Comparison of ENCODE assay signal across 21 mouse cellular contexts in genomic region chr12:73558525-73559195, GRCm38 (mm10). TPM values are rescaled to one million over a fixed set of nuclear protein-coding genes. Genes with fewer than 3 reads are reported as not detected.
DNase-seq lines count a peak whose midpoint lies in the region; ATAC-seq lines count a peak whose summit lies in the region.
"Had no signal": no experiment of that assay in that cellular context is flagged by ENCODE, and none has a peak within 500 bp of the region (broad histone marks: within the 10 kb centered on the region; RNA-seq: fewer than 3 reads in every experiment).

No protein-coding gene starts in this region.

- H3K36me3 ChIP-seq in limb, embryonic 13.5 days: no peaks in the 10 kb centered on the region
- H3K36me3 ChIP-seq in limb, embryonic 10.5 days: no peaks in the 10 kb centered on the region
- H3K36me3 ChIP-seq in hindbrain, embryonic 13.5 days: no peaks in the 10 kb centered on the region
- H3K36me3 ChIP-seq: embryonic facial prominence, embryonic 13.5 days; heart, embryonic 12.5 days had no signal

- ATAC-seq in limb, embryonic 13.5 days (ENCODE audit: low FRiP score, low read depth): peak; percentile 12; the same call in 1 of the 2 replicates
- no peak for ATAC-seq in hindbrain, embryonic 13.5 days (ENCODE audit: low FRiP score)
- ATAC-seq: activated CD4-positive, CD25-positive, alpha-beta regulatory T cell, adult 4 months; hindbrain, embryonic 16.5 days; midbrain, embryonic 16.5 days; Patski had no signal

- no peaks in the 10 kb centered on the region for H3K9me3 ChIP-seq in limb, embryonic 13.5 days
- no peaks in the 10 kb centered on the region for H3K9me3 ChIP-seq in limb, embryonic 10.5 days (replicated peaks)
- H3K9me3 ChIP-seq in hindbrain, embryonic 13.5 days: no peaks in the 10 kb centered on the region
- H3K9me3 ChIP-seq: embryonic facial prominence, embryonic 13.5 days had no signal

- H3K9ac ChIP-seq in limb, embryonic 13.5 days: no peak overlapping the region
- H3K9ac ChIP-seq in hindbrain, embryonic 13.5 days: no peak overlapping the region
- H3K9ac ChIP-seq: embryonic facial prominence, embryonic 13.5 days; heart, embryonic 12.5 days; liver, embryonic 14.5 days had no signal

- DNase-seq in limb, embryonic 10.5 days (ENCODE audit: low spot score): no peak
- DNase-seq in layer of hippocampus, adult 8-10 months (ENCODE audit: low spot score in 2 of 2): peak; percentile 27 to 45
- DNase-seq in left cerebral cortex, postnatal 25 days (ENCODE audit: low spot score in 2 of 2): peak; percentile 26 to 89
- no peak for DNase-seq in adrenal gland, postnatal 36 days
- DNase-seq in cerebellum, adult 8-10 months: no peak
- DNase-seq: adrenal gland, postnatal 25 days; cerebellum, adult 9-11 months; kidney, adult 18-20 months; kidney, postnatal 14 days; lung, postnatal 14 days; thymus, adult 2 months had no signal

- no peaks in the 10 kb centered on the region for H3K4me1 ChIP-seq in limb, embryonic 13.5 days
- H3K4me1 ChIP-seq in limb, embryonic 10.5 days: 0 out of 2 replicates have a peak, but pooled peaks cover 2% of the 10 kb centered on the region
- H3K4me1 ChIP-seq in hindbrain, embryonic 13.5 days (replicated peaks): no peaks in the 10 kb centered on the region
- H3K4me1 ChIP-seq: embryonic facial prominence, embryonic 13.5 days; heart, embryonic 12.5 days had no signal

- intact Hi-C loops in left cerebral cortex, postnatal 25 days (cut with DNase I): loop anchor here (2.0 kb wide), 1 partner anchor 52 kb away; no protein-coding TSS in a partner anchor

- 81% methylated on average over 20 of the region's 20 CpGs for WGBS in limb, embryonic 13.5 days
- WGBS in limb, embryonic 10.5 days: 93% methylated on average over 20 of the region's 20 CpGs
- 92% methylated on average over 20 of the region's 20 CpGs for WGBS in hindbrain, embryonic 13.5 days

- H3K4me2 ChIP-seq in limb, embryonic 13.5 days (replicated peaks): no peak overlapping the region
- no peak overlapping the region for H3K4me2 ChIP-seq in hindbrain, embryonic 13.5 days
- H3K4me2 ChIP-seq: embryonic facial prominence, embryonic 13.5 days; heart, embryonic 12.5 days had no signal

- no peak overlapping the region for H3K27ac ChIP-seq in limb, embryonic 13.5 days
- H3K27ac ChIP-seq in limb, embryonic 10.5 days: no peak overlapping the region
- no peak overlapping the region for H3K27ac ChIP-seq in hindbrain, embryonic 13.5 days
- H3K27ac ChIP-seq: embryonic facial prominence, embryonic 13.5 days; liver, embryonic 14.5 days had no signal

- H3K4me3 ChIP-seq in limb, embryonic 13.5 days: no peak overlapping the region
- H3K4me3 ChIP-seq in limb, embryonic 10.5 days: no peak overlapping the region
- no peak overlapping the region for H3K4me3 ChIP-seq in hindbrain, embryonic 13.5 days
- H3K4me3 ChIP-seq: embryonic facial prominence, embryonic 13.5 days; heart, embryonic 12.5 days; megakaryocyte, embryonic 14.5 days had no signal

- peaks cover 11% of the 10 kb centered on the region; the same call in 1 of the 2 replicates for H3K27me3 ChIP-seq in limb, embryonic 13.5 days
- no peaks in the 10 kb centered on the region for H3K27me3 ChIP-seq in limb, embryonic 10.5 days (ENCODE audit: low read depth, poor library complexity, severe bottlenecking)
- H3K27me3 ChIP-seq in hindbrain, embryonic 13.5 days: 0 out of 2 replicates have a peak, but pooled peaks cover 4% of the 10 kb centered on the region
- H3K27me3 ChIP-seq: embryonic facial prominence, embryonic 13.5 days; heart, embryonic 12.5 days had no signal

RNA-seq across cellular contexts. Expression of gene Tmem30b, which starts 12.5 kb away (rescaled TPM):
- 18.2 and 19.2 TPM in 2 replicates for polyA plus RNA-seq in limb, embryonic 13.5 days (2015; fragmentation: Nextera tagmentation; extraction: Ambion mirVana)
- 9.1 and 15.7 TPM in 2 replicates for polyA plus RNA-seq in limb, embryonic 10.5 days (2016; fragmentation: Nextera tagmentation; extraction: Ambion mirVana)
- under 1 TPM in 1 of 4 experiments, not detected in 3; 0.11 TPM for total RNA-seq in layer of hippocampus, adult 8-10 months (2022)
- not detected for total RNA-seq in left cerebral cortex, postnatal 25 days (2021)
- total RNA-seq in adrenal gland, postnatal 36 days (2021): under 1 TPM; 0.10 to 0.13 TPM
- 0.39 and 0.84 TPM in 2 replicates for polyA plus RNA-seq in hindbrain, embryonic 13.5 days (2015; fragmentation: Nextera tagmentation; extraction: Ambion mirVana)
- total RNA-seq: adrenal gland, postnatal 25 days had no signal
- polyA plus RNA-seq: activated CD4-positive, CD25-positive, alpha-beta regulatory T cell, adult 4 months; Patski had no signal

RNA-seq across cellular contexts. Expression of gene Prkch, which starts 25.9 kb away (rescaled TPM):
- 8.4 and 9.0 TPM in 2 replicates for polyA plus RNA-seq in limb, embryonic 13.5 days (2015; fragmentation: Nextera tagmentation; extraction: Ambion mirVana)
- polyA plus RNA-seq in limb, embryonic 10.5 days (2016; fragmentation: Nextera tagmentation; extraction: Ambion mirVana): 6.4 and 7.4 TPM in 2 replicates
- 1 to 10 TPM; 3.2 to 5.6 (median 4.3) TPM for total RNA-seq in layer of hippocampus, adult 8-10 months (2022)
- total RNA-seq in left cerebral cortex, postnatal 25 days (2021): 1 to 10 TPM; 3.5 to 9.3 TPM
- total RNA-seq in adrenal gland, postnatal 36 days (2021): 10 to 100 TPM; 11.2 to 16.3 TPM
- polyA plus RNA-seq in hindbrain, embryonic 13.5 days (2015; fragmentation: Nextera tagmentation; extraction: Ambion mirVana): 5.6 and 6.5 TPM in 2 replicates

Comparison
In these comparisons a context has a peak if more than half of its experiments do, and no peak if none do; other contexts are left out.
1. DNase-seq: peak in layer of hippocampus, adult 8-10 months (2 of 2) and left cerebral cortex, postnatal 25 days (2 of 2); none in limb, embryonic 10.5 days (single experiment), adrenal gland, postnatal 36 days (0 of 2) and cerebellum, adult 8-10 months (single experiment).